Mouse (Mus musculus) forebrain, embryonic 16.5 days (tissue): ENCODE results near the gene F2. TPM values are rescaled to one million over a fixed set of nuclear protein-coding genes. Genes with fewer than 3 reads are reported as not detected.

Source experiments
- ATAC-seq: fragments of 200-750 bp; cut with Nextera tagmentation; 2 replicates; pipeline ENCODE4 v1.8.0; 2017; ENCODE audit warnings: mild to moderate bottlenecking, moderate library complexity
- H3K27ac ChIP-seq: fragments of 300-500 bp; sonication (generic); 2 replicates; pipeline ENCODE4 v1.5.1; 2014; ENCODE audit warnings: low read length, control low read depth
- H3K27me3 ChIP-seq: fragments of 300-500 bp; sonication (generic); replicated peaks from 2 replicates; pipeline ENCODE4 v1.6.1; 2014; ENCODE audit warnings: low read length; ENCODE audit not compliant: control insufficient read depth, insufficient read depth
- H3K36me3 ChIP-seq: fragments of 300-500 bp; sonication (generic); 2 replicates; pipeline ENCODE4 v1.6.1; 2014; ENCODE audit not compliant: control insufficient read depth, insufficient read depth
- H3K4me1 ChIP-seq: fragments of 300-500 bp; sonication (generic); replicated peaks from 2 replicates; pipeline ENCODE4 v1.6.1; 2014; ENCODE audit warnings: low read length; ENCODE audit not compliant: control insufficient read depth, insufficient read depth
- H3K4me2 ChIP-seq: fragments of 300-500 bp; sonication (generic); 2 replicates; pipeline ENCODE4 v1.6.1; 2014; ENCODE audit warnings: mild to moderate bottlenecking, low read length, control low read depth
- H3K4me3 ChIP-seq: fragments of 300-500 bp; sonication (generic); replicated peaks from 2 replicates; pipeline ENCODE4 v1.5.1; 2014; ENCODE audit warnings: mild to moderate bottlenecking, low read length, control low read depth
- H3K9ac ChIP-seq: fragments of 300-500 bp; sonication (generic); replicated peaks from 2 replicates; pipeline ENCODE4 v1.6.1; 2014; ENCODE audit warnings: low read depth, low read length, control low read depth
- H3K9me3 ChIP-seq: fragments of 300-500 bp; sonication (generic); 2 replicates; pipeline ENCODE4 v1.6.1; 2016; ENCODE audit warnings: low read length; ENCODE audit not compliant: control insufficient read depth
- WGBS: fragments of 180-500 bp; shearing (Covaris S2); extraction: QIAGEN DNeasy Blood & Tissue Kit; methylation state at CpG from one replicate; pipeline ENCODE4 v1.1.7; 2014; 5-methylcytosine and 5-hydroxymethylcytosine counted together
- polyA plus RNA-seq: library from polyadenylated mRNA; unstranded; fragments of >200 nt; fragmentation: Nextera tagmentation; extraction: Ambion mirVana; gene quantifications from 2 replicates; pipeline ENCODE4 v1.2.1, GENCODE M21; 2015

The F2 gene
- polyA plus RNA-seq, 1 experiment from 2014 or later = not detected

DNA sequence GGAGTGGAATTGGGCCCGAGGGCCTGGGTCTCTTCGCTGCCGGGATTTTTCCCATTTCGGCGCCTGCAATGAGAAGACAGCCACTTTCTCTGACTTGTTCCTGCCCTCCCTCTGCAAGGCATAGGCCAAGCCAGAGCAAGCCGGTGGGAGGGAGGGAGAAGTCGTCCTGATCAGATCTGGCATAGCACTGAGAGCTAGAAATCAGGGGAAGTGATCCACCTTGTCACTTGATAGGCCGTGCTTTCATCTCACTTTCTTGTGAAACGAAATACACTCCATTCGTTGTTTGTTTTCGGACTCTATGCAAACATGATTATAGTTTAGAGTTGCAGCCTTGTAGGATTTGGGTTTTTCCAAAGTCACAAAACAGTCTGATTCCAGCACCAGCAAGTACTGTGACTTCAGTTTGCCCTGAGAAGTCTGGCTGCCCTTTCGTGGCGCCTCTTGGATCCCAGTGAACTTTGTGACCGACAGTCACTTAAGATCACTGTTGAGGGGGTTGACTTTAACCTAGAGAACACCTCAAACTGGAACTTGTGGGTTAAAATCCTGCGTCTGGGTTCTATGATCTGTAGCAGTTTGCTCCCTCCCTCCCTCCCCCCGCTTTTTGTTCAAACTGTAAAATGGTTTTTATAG is 14.3 kb upstream of the F2 start:
- Histone ChIP-seq H3K9ac (peak overlapping the region; percentile 80), H3K4me3 (peak overlapping the region; percentile 72), H3K4me1 (peaks cover 22% of the 10 kb centered on the region), H3K27ac (peak overlapping the region; percentile 62), H3K9me3 (no peaks in the 10 kb centered on the region), H3K4me2 (peak overlapping the region; percentile 84), H3K27me3 (no peaks in the 10 kb centered on the region), H3K36me3 (peaks cover 18% of the 10 kb centered on the region)
- peak; percentile 54 for ATAC-seq
- 17% methylated on average over 16 of the region's 16 CpGs for whole genome bisulfite sequencing

DNA sequence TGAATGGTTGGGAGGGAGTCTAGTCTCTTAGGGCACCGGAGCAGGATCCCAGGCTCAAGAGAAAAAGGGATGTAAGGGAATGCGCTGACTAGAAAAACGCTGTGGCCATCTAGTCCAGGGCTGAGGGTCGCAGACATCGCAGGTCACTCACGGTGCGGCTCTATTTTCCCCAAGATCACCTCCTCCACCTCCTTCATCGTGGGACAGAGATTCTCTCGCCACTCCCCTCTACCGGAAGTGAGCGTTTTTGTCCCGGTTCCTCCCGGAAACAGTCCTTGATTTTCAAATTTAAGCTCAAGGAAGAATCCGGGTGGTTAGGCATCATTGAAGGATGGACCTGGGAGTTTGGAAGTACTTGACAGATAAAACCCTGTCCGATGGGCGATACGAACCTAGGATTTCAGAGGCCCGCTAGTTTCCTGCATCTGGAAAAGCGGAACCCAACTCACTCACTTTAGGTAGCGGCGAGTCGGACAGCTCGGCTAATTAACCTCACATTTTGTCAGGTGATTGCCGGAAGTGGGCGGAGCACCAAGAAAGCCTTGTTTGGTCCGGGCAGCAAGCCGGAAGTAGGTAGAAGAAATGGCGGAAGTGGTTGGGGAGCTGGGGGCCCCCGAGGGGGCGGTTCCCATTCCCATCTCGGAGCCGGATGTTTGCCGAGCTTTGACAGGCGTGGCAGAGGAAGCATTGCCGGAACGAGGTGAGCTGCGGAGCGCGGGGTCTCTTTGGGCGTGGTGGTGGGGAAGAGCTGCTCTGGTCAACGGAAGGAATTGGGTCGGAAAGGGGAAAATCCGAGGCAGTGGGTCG is 13.5 kb upstream of the F2 start, which contains the start of the genes Zfp408 and Arhgap1:
Gene Zfp408, minus strand, starts transcription at position 239 of the 807 bp plus-strand sequence.
Gene Arhgap1, plus strand, starts transcription at position 308 of the 807 bp plus-strand sequence.
- Histone ChIP-seq H3K4me2 (peak within 1 kb of the TSS; percentile 100), H3K4me3 (peak within 1 kb of the TSS; percentile 72), H3K9ac (peak within 1 kb of the TSS; percentile 87), H3K36me3 (peaks cover 21% of the 10 kb centered on the region), H3K27me3 (no peaks in the 10 kb centered on the region), H3K9me3 (no peaks in the 10 kb centered on the region), H3K4me1 (peaks cover 22% of the 10 kb centered on the region), H3K27ac (peak within 1 kb of the TSS; percentile 90)
- peak; percentile 96 for ATAC-seq
- WGBS = under 1% methylated on average over 44 of the region's 44 CpGs

DNA sequence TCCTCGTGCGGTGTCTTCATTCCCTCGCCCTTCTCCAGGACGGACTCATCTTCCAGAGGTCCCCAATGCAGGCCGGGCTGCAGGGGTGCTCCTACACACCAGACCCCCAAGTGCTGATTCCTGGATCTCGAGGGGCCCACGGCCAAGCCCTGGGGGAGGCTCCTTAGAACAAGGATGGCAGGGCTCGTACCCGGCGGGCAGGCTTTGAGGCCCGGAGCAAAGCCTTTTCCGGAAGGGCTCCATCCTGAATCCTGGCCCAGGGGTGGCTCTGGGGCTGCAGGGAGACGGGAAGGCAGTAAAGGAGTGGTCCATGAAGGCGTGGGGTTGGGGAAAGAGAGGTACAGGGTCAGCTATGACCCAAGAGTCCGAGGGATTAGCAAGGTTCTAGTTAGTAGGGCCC is 12.9 kb upstream of the F2 start:
- peak overlapping the region; percentile 72 for H3K4me3 ChIP-seq
- 4% methylated on average over 15 of the region's 15 CpGs for WGBS
- peak overlapping the region; percentile 90 for H3K27ac ChIP-seq

DNA sequence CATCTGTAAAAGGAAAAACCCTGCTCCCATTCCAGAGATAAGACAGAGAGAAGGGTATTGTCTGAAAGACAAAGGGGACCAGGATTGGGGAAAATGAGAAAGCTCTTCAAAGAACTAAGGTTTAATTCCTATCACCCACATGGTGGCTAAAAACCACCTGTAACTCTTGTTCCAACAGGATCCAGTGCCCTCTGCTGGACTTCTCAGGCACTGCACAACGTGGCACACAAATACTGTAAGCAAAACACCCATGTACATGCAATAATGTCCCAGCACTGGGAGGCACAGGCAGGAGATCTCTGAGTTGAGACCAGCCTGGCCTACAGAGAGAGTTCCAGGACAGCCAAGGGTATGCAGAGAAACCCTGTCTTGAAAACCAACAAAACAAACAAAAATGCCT is 10.5 kb upstream of the F2 start:
- H3K4me1 ChIP-seq = peaks cover 20% of the 10 kb centered on the region
- H3K36me3 ChIP-seq = peaks cover 29% of the 10 kb centered on the region
- no peaks in the 10 kb centered on the region for H3K27me3 ChIP-seq
- no peak overlapping the region for H3K9ac ChIP-seq
- no peak for ATAC-seq
- no peak overlapping the region for H3K27ac ChIP-seq
- no peak overlapping the region for H3K4me3 ChIP-seq
- WGBS = 17% methylated on average over 1 of the region's 1 CpGs
- H3K9me3 ChIP-seq = no peaks in the 10 kb centered on the region
- no peak overlapping the region for H3K4me2 ChIP-seq

More for the DNA sequence above, 12.9 kb upstream of the F2 start:
- H3K4me1 ChIP-seq = peaks cover 22% of the 10 kb centered on the region
- ATAC-seq = no peak; the same call in 1 of the 2 replicates
- H3K4me2 ChIP-seq = peak overlapping the region; percentile 100
- H3K9me3 ChIP-seq = no peaks in the 10 kb centered on the region
- H3K27me3 ChIP-seq = no peaks in the 10 kb centered on the region
- peak overlapping the region; percentile 87 for H3K9ac ChIP-seq
- H3K36me3 ChIP-seq = peaks cover 26% of the 10 kb centered on the region

DNA sequence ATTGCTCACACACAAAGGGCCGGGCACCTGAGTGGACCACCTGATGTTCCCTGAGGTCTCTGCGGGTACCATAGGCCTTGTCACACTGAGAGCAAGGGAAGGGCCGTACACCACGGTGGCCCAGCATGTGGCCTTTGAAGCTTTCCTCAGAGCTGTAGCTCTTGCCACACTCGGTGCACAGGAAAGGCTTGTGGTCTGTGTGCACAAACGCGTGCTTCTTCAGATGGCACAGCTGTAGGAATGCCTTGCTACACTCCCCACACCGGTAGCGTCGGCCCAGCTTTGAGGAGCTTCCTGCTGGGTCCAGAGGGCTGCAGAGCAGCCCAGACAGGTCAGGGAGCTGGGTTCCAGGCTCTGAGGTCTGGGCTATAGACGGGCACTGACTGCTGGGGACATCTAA is 9.6 kb upstream of the F2 start:
- Histone ChIP-seq H3K9me3 (no peaks in the 10 kb centered on the region), H3K9ac (no peak overlapping the region), H3K27me3 (no peaks in the 10 kb centered on the region), H3K4me3 (no peak overlapping the region), H3K4me1 (peaks cover 12% of the 10 kb centered on the region), H3K4me2 (no peak overlapping the region), H3K36me3 (peaks cover 29% of the 10 kb centered on the region), H3K27ac (no peak overlapping the region)
- 94% methylated on average over 11 of the region's 11 CpGs for WGBS
- ATAC-seq = no peak

DNA sequence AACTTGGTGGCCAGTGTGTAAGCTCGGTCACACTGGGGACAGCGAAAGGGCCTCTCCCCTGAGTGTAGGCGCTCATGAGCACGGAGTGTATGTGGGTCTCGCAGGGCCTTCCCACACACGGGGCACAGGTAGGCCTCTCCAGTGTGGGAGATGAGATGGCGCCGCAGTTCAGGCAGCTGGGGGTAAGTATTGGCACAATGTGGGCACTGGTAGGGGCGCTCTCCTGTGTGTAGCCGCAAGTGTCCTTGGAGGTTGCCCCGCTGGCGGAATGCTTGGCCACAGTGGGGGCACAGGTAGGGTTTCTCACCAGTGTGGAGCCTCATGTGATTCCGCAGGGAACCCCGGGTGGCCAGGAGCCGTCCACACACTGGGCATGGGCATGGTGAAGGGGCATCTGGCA is 9.1 kb upstream of the F2 start:
- Histone ChIP-seq H3K9me3 (no peaks in the 10 kb centered on the region), H3K4me1 (peaks cover 8% of the 10 kb centered on the region), H3K36me3 (peaks cover 29% of the 10 kb centered on the region), H3K27ac (no peak overlapping the region), H3K27me3 (no peaks in the 10 kb centered on the region), H3K9ac (no peak overlapping the region), H3K4me2 (no peak overlapping the region), H3K4me3 (no peak overlapping the region)
- no peak for ATAC-seq
- 97% methylated on average over 15 of the region's 15 CpGs for WGBS

DNA sequence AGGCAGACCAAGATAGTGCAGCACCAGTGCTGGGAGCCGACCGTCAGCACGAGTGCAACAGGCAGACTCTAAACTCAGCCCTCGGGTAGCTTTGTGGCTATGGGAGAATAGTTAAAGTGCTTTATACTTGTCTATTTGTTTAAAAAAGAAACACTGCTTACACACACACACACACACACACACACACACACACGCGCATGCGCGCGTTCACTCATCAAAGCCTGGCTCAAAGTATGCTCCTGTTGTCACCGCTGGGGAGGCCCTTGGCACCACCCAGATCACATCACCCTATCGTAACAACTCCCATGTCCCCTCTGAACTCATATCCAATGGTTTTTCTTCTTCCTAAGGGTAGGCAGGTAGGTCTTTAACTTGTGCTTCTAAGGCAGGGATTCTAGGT is 7.8 kb upstream of the F2 start:
- WGBS = 94% methylated on average over 11 of the region's 11 CpGs
- no peak overlapping the region for H3K4me3 ChIP-seq
- peaks cover 29% of the 10 kb centered on the region for H3K36me3 ChIP-seq
- H3K27ac ChIP-seq = no peak overlapping the region
- no peak for ATAC-seq
- no peaks in the 10 kb centered on the region for H3K27me3 ChIP-seq
- no peak overlapping the region for H3K4me2 ChIP-seq
- peaks cover 7% of the 10 kb centered on the region for H3K4me1 ChIP-seq
- H3K9me3 ChIP-seq = no peaks in the 10 kb centered on the region
- H3K9ac ChIP-seq = no peak overlapping the region

DNA sequence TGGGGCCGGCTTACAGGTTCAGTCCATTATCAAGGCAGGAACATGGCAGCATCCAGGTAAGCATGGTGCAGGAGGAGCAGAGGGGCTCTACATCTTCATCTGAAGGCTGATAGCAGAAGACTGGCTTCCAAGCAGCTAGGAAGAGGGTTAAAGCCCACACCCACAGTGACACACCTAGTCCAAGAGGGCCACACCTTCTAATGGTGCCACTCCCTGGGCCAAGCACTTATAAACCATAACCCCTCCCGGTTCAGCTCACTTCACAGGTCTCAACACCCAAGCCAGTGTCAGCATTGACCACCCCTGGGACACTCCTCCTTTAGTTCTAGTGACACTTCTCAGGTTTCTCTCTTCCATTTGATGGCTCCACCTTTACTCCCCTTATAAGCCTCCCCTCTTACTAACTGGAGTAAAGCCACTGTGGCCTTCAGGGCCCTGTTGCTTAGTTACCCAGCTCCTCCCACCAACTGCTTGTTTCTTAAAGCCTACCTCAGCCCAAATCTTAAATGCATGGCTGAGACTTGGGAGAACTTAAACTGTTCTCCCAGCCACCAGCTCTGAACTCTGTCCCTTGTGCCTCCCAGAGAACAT is 6.7 kb upstream of the F2 start:
- no peaks in the 10 kb centered on the region for H3K27me3 ChIP-seq
- 90% methylated on average over 2 of the region's 2 CpGs for WGBS

DNA sequence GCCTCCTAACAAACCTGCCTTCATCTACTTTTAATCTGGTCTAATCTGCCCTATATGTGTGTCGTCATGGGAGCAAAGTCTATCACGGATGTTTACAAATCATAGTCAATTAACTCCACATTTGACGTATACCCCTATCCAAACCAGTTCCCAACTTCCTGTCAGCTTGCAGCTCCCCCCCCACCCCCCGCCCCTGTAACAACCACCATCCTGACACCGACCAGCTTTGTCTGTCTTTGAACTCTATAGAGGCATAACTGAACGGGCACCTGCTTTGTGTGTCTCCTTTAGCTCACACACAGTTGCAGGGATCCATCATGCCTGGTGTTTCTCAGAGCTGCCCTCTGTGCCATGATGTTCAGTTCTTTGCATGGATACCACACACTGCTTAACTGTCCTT is 2.7 kb upstream of the F2 start:
- Histone ChIP-seq H3K27me3 (no peaks in the 10 kb centered on the region), H3K27ac (no peak overlapping the region), H3K4me2 (no peak overlapping the region), H3K9me3 (no peaks in the 10 kb centered on the region), H3K4me1 (no peaks in the 10 kb centered on the region), H3K36me3 (0 out of 2 replicates have a peak, but pooled peaks cover 3% of the 10 kb centered on the region), H3K9ac (no peak overlapping the region), H3K4me3 (no peak overlapping the region)
- WGBS = 84% methylated on average over 6 of the region's 6 CpGs
- no peak for ATAC-seq

More for the DNA sequence above, 6.7 kb upstream of the F2 start:
- peaks cover 29% of the 10 kb centered on the region for H3K36me3 ChIP-seq
- no peak overlapping the region for H3K4me2 ChIP-seq
- H3K4me3 ChIP-seq = no peak overlapping the region
- no peak overlapping the region for H3K9ac ChIP-seq
- ATAC-seq = no peak
- no peak overlapping the region for H3K27ac ChIP-seq
- no peaks in the 10 kb centered on the region for H3K4me1 ChIP-seq
- H3K9me3 ChIP-seq = no peaks in the 10 kb centered on the region
